Mouse (Mus musculus) lung, postnatal 0 days (tissue): ENCODE measurements around the gene Ddx51.

Source experiments
- CTCF ChIP-seq: IDR thresholded peaks from 2 replicates; pipeline ENCODE4 v1.5.1; 2016; ENCODE audit warnings: antibody characterized with exemption, mild to moderate bottlenecking
- EP300 ChIP-seq: IDR thresholded peaks from 2 replicates; pipeline ENCODE4 v1.6.1; 2016; ENCODE audit warnings: antibody characterized with exemption, mild to moderate bottlenecking, control low read depth

GRCm38 (mm10) chr5:110639459-110639858 lies 13.8 kb upstream of the Ddx51 start:
- TF ChIP-seq EP300 (no peak), CTCF (peak; percentile 86)
